Mouse (Mus musculus) spleen, embryonic (tissue): ENCODE data around the gene Gm9970.

ENCODE experiments used
- CTCF ChIA-PET: fragments of 350-600 bp; sonication (Branson Sonifier 250); formaldehyde crosslinking; loops from one replicate; lab custom pipeline; 2022; lab: Charles Lee

Gene Gm9970

DNA sequence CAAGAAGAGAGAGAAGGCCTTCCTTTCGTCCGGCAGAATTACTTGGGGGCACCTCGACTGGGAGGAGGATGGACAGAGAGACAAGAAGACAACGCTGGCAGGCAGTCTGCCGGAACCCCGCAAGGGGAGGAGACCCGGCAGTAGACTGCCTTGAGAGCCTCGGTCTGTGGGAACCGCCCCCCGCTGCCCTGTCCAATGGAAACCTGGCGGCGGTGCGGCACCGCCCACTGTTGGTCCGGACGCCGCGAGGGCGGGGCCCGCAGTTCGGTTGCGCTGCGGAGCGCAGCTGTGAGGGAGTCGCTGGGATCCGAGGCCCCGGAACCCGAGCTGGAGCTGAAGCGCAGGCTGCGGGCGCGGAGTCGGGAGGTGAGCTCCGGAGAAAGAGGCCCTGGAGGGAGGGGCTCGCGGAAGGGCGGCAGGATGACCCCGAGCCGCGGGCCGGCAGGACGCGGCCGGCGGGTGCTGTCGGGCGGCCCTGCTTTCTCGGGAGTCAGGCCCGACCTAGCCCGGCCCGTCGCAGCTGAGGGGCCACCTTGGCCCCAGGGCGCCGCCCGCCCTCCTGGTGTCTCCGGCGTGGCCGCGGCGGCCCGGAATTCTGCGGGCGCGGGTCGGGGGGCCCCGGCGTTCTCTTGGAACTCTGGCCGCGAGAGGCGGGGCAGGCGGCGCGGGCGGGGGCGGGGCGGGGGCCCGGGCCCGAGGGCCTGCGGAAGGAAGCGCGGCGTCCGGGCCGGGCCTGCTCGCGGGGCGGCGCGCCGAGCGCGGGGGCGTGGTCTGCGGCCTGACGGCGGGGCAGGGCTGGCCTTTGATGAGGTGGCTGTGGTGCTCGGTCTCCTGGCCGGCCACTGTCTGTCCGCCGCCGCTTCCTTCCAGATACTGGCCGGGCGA lies at the start of gene Gm9970, which contains the start of gene Nrbp1:
Gene Gm9970 (minus strand): TSS at position 596 of the 885 bp plus-strand sequence.
Gene Nrbp1 (plus strand): TSS at position 228 of the 885 bp plus-strand sequence.
- CTCF ChIA-PET, result interaction anchor here (0.7 to 0.8 kb wide), 2 partner anchors 50 to 64 kb away, joined by 3 to 4 read pairs; partner anchors contain the start of gene Ift172

GRCm38 (mm10) chr5:31289626-31290230 lies 48.7 kb upstream of the Gm9970 start:
- CTCF ChIA-PET, result interaction anchor here (0.6 kb wide), 1 partner anchor 33 kb away, joined by 3 read pairs; no protein-coding TSS in a partner anchor

DNA sequence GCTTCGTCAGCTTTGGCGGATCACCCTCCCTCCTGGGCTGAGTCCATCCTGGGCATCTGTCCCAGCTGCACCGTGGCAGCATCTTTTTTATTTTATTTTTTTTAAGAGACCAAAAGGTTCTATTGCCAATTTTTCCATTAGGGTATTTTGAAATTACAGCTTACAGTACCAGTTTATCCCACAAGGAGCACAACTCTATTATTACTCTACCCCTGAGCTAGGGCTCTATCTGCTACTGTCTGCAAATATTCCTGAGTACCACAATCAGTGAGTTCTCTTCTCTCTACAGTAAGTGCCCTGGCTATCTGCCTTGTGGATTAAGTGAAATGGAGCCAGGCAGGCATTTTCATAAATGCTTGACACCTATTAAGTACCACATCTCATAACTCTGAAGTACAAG lies 47.6 kb upstream of the Gm9970 start:
- CTCF ChIA-PET, result interaction anchor here (0.5 kb wide), 1 partner anchor 17 kb away, joined by 4 read pairs; no protein-coding TSS in a partner anchor

DNA sequence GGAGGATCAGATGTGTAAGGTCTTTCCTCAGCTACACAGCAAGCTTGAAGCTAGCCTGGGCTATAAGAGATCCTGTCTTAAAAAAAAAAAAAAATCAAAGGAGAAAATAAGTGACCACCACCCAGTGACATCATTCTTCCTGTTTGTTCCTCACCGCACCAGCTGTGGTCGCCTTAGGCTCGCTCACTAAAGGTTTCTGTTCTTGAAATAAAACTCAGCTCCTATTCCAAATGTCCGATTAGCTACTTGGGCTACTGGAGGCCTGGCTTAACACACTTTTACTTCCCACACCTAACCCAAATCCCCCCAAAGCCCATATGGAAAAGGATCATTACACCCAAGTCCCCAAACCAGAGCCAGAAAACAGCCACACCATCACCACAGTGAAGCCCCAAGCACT lies 47.2 kb upstream of the Gm9970 start:
- CTCF ChIA-PET, result interaction anchor here (0.5 kb wide), 1 partner anchor 17 kb away, joined by 4 read pairs; no protein-coding TSS in a partner anchor

DNA sequence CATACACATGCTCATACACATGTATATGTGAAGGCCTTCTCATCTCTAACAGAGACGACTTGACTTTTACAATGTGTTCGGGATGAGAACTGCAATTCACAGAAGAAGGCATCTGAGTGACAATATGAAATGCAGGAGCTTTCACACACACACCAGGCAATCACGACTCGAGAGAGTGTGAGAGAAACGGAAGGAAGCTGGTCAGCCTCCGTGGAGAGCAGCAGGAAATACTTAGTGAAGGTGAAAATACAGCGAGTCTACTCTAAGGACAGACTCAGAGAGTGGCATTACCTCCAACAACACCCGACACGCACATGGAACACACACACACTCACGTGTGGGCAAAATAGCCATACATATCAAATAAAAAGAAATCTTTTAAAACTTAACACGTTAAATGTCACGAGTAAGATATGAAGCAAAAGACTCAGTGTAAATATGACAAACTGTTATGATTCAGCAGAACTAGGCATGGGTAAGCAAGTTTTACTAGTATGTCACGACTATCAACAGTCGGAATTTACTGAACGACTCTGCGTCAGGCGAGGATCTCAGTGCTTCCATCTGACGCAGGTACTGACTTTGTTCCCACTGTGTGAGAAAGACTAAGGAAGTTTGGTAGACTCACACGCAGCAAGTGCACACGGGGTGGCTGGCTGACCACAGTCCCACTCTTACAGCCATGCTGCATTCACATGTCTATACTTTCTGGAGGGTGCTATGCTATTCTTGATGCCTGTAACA lies 38.4 kb upstream of the Gm9970 start:
- CTCF ChIA-PET, result no interaction called here

DNA sequence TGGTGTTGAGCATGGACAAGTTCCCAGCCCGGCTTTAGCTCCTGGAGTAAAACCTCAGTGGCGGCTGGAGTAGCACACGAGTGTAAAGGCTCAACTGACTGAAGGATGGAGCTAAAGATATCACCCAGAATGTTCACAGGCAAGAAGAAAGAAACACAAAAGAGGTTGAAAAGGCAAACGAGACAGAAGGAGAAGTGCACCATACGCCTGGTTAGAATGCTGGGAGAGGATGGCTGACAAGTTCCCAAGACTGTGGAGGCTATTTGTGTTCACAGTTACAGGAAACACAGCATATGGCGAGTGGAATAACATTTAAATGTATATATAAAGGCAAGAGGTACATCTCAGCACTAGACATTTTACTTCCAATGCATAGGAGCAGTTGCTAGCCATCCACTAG lies 32.0 kb upstream of the Gm9970 start:
- CTCF ChIA-PET, result no interaction called here

DNA sequence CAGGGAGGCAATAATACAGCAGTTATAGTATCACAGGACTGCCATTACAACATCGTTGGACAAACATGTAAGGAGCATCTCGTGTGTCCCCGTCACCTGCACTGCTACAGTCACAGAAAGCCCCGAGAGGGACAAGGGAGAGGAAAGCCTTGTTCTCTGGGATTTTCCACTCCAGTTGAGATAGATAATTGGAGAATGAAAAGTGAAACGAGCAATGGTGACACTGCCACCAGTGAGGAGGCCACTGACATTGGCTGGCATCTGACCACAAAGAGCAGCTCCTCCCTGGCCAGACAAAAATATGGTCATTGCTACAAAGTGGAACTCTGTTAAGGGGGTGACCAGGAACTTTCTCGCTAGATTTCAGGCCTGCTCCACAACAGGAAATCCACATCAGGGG lies 26.7 kb upstream of the Gm9970 start:
- CTCF ChIA-PET, result no interaction called here

GRCm38 (mm10) chr5:31266101-31266500 lies 25.1 kb upstream of the Gm9970 start:
- CTCF ChIA-PET, result interaction anchor here (0.6 kb wide), 1 partner anchor 1558 kb away, joined by 5 read pairs; no protein-coding TSS in a partner anchor

DNA sequence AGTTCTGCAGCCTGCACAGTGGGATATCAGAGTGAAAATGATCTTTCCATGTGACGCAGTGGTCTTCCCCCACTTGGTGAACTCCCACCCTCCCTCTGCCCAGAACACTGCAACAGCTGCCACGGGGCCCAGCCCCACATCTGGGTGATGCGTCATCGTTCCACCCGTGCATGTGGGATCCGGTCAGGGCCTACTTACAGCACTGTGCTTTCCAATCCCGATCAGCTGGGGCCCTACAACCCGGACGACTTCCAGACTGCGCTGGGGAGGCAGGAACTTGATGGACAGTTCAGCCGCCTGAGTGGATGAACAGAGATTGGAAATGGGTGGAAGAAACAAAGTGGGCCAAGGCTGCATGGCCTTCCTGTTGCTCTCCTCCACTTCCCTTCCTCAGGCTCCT lies 16.6 kb upstream of the Gm9970 start:
- CTCF ChIA-PET, result no interaction called here

DNA sequence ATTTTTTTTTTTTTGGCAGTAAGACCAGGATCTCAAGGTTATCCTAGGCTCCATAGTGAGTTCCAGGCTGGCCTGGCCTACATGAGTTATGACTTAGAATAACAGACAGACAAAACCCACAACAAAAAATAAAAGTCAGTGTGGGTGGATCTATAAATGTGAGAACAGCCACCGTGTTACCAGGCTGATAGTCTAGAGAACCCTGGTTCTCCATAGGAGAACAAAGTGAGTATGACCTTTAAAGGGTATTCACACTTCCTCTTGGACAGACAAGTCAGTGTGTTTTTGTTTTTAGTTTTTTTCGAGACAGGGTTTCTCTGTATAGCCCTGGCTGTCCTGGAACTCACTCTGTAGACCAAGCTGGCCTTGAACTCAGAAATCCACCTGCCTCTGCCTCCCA lies 14.9 kb upstream of the Gm9970 start:
- CTCF ChIA-PET, result interaction anchor here (0.7 kb wide), 1 partner anchor 100 kb away, joined by 14 read pairs; no protein-coding TSS in a partner anchor

DNA sequence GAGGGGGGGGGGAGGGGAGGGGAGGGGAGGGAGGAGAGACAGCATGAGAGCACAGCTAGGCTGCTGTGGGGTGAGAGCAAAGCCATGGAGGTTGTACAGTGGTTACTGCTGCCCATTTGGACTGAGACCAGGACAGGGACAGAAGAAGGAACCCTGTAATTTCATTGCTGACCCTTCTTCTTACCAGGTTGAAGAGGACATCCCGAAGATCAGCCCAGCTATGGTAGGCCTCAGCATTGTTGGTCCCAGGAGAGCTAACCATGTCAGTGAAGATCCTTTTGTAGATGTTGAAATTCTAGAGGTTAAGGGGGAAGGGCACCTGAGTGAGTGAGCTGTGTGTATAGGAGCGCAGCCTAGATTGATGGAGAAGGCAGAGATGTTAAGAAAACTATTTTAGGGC lies 14.3 kb upstream of the Gm9970 start:
- CTCF ChIA-PET, result interaction anchor here (0.7 kb wide), 1 partner anchor 99 kb away, joined by 14 read pairs; no protein-coding TSS in a partner anchor

DNA sequence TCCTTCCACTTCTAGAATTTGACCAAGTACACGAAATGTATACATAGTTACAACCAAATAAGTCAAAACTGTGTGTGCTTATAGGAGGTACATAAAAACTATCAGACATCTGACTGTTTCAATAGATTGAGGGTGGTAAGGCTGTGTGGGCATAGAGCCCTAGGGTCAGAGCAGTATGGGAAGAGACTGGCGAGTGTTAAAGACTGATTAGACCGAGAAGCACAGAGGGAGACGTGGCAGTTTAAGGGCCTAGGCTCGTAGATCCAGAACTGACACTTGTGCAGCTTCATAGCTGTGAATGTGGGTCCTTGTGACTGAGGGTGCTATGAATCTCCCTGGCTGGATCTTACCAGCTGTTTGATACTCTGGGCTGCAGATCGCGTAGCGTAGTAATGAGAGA lies 13.9 kb upstream of the Gm9970 start:
- CTCF ChIA-PET, result no interaction called here

- CTCF ChIA-PET, result no interaction called here
Measured at GRCm38 (mm10) chr5:31254452-31254851, 13.4 kb upstream of the Gm9970 start.

GRCm38 (mm10) chr5:31253806-31254205 lies 12.8 kb upstream of the Gm9970 start:
- CTCF ChIA-PET, result no interaction called here

GRCm38 (mm10) chr5:31252795-31253545 lies 11.9 kb upstream of the Gm9970 start:
- CTCF ChIA-PET, result no interaction called here

GRCm38 (mm10) chr5:31252151-31252550 lies 11.1 kb upstream of the Gm9970 start:
- CTCF ChIA-PET, result no interaction called here

- CTCF ChIA-PET, result no interaction called here
Measured at GRCm38 (mm10) chr5:31251541-31252101, 10.6 kb upstream of the Gm9970 start, which contains the start of gene Krtcap3. Krtcap3 (plus strand) TSS chr5:31251691.

- CTCF ChIA-PET, result no interaction called here
Measured at GRCm38 (mm10) chr5:31250716-31251115, 9.7 kb upstream of the Gm9970 start.

GRCm38 (mm10) chr5:31242191-31242590 lies 1.2 kb upstream of the Gm9970 start:
- CTCF ChIA-PET, result interaction anchor here (1.1 kb wide), 1 partner anchor 28 kb away, joined by 14 read pairs; no protein-coding TSS in a partner anchor

DNA sequence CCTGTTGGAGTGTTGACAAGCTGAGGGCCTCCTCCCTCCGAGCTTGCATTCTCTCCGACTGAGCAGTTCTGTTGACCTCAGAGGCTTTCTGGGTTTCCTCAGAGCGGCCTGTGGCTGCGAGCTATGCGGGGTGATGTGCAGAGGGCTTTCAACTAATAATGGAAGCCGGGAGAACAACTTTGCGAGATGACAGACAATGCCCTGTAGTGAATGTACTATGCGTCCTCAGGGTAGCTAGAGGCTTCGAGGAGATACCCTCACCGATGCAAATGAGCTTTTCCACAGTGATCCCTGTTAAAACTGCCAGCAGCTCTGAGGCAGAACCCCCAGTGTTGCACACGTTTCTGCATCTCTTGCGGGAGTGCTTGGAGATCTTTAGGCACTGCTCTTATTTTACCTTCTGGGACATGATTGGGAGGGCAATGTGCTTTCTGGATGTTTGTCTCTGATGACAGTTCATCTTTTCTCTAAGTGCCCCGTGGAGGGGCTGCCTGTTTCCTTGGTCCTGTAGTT lies 546 bp upstream of the Gm9970 start:
- CTCF ChIA-PET, result interaction anchor here (0.7 kb wide), 1 partner anchor 63 kb away, joined by 4 read pairs; no protein-coding TSS in a partner anchor
